Mouse (Mus musculus): ENCODE measurements around the gene Abhd17b. TPM values are rescaled to one million over a fixed set of nuclear protein-coding genes. Genes with fewer than 3 reads are reported as not detected.

Gene Abhd17b
- polyA plus RNA-seq, 1 experiment from 2014 or later, result 28.3 TPM

GRCm38 (mm10) chr19:21629030-21629429, 24.0 kb upstream of the Abhd17b start:
- Histone ChIP-seq H3K4me1 (peaks cover 2% of the 10 kb centered on the region), H3K4me3 (no peak overlapping the region), H3K4me2 (no peak overlapping the region), H3K27ac (no peak overlapping the region), H3K36me3 (no peaks in the 10 kb centered on the region), H3K27me3 (no peaks in the 10 kb centered on the region), H3K9me3 (no peaks in the 10 kb centered on the region), H3K9ac (no peak overlapping the region)
- WGBS, result 90% methylated on average over 1 of the region's 1 CpGs
- no peak for ATAC-seq (ENCODE audit: insufficient number of reproducible peaks, low FRiP score, low TSS enrichment, low read depth)

- Histone ChIP-seq H3K36me3 (no peaks in the 10 kb centered on the region), H3K27me3 (no peaks in the 10 kb centered on the region), H3K4me3 (no peak overlapping the region), H3K9ac (no peak overlapping the region), H3K4me1 (peaks cover 2% of the 10 kb centered on the region), H3K27ac (no peak overlapping the region), H3K9me3 (no peaks in the 10 kb centered on the region), H3K4me2 (no peak overlapping the region)
- no peak for ATAC-seq (ENCODE audit: insufficient number of reproducible peaks, low FRiP score, low TSS enrichment, low read depth)
- 50% methylated on average over 1 of the region's 1 CpGs for WGBS
Observed at GRCm38 (mm10) chr19:21629501-21629900, 23.5 kb upstream of the Abhd17b start.

- Histone ChIP-seq H3K9me3 (no peaks in the 10 kb centered on the region), H3K4me3 (no peak overlapping the region), H3K27ac (no peak overlapping the region), H3K4me2 (no peak overlapping the region), H3K27me3 (no peaks in the 10 kb centered on the region), H3K4me1 (peaks cover 2% of the 10 kb centered on the region), H3K36me3 (no peaks in the 10 kb centered on the region), H3K9ac (no peak overlapping the region)
- ATAC-seq (ENCODE audit: insufficient number of reproducible peaks, low FRiP score, low TSS enrichment, low read depth), result no peak
- WGBS, result 46% methylated on average over 14 of the region's 14 CpGs
Observed at GRCm38 (mm10) chr19:21630656-21631331, 22.2 kb upstream of the Abhd17b start.

GRCm38 (mm10) chr19:21635406-21635805, 17.6 kb upstream of the Abhd17b start:
- H3K27me3 ChIP-seq, result no peaks in the 10 kb centered on the region
- no peaks in the 10 kb centered on the region for H3K36me3 ChIP-seq
- no peak overlapping the region for H3K4me2 ChIP-seq
- 87% methylated on average over 2 of the region's 2 CpGs for WGBS
- H3K4me3 ChIP-seq, result no peak overlapping the region
- H3K27ac ChIP-seq, result no peak overlapping the region
- no peak for ATAC-seq (ENCODE audit: insufficient number of reproducible peaks, low FRiP score, low TSS enrichment, low read depth)
- no peak overlapping the region for H3K9ac ChIP-seq
- no peaks in the 10 kb centered on the region for H3K9me3 ChIP-seq
- peaks cover 6% of the 10 kb centered on the region; the same call in 1 of the 2 replicates for H3K4me1 ChIP-seq

- Histone ChIP-seq H3K9ac (no peak overlapping the region), H3K4me2 (no peak overlapping the region), H3K27ac (no peak overlapping the region), H3K9me3 (no peaks in the 10 kb centered on the region), H3K36me3 (no peaks in the 10 kb centered on the region), H3K27me3 (no peaks in the 10 kb centered on the region), H3K4me3 (no peak overlapping the region), H3K4me1 (peaks cover 5% of the 10 kb centered on the region; the same call in 1 of the 2 replicates)
- WGBS, result 35% methylated on average over 3 of the region's 3 CpGs
- ATAC-seq (ENCODE audit: insufficient number of reproducible peaks, low FRiP score, low TSS enrichment, low read depth), result no peak
Observed at GRCm38 (mm10) chr19:21636907-21637306, 16.1 kb upstream of the Abhd17b start.

- no peak overlapping the region for H3K4me3 ChIP-seq
- no peak for ATAC-seq (ENCODE audit: insufficient number of reproducible peaks, low FRiP score, low TSS enrichment, low read depth)
- H3K36me3 ChIP-seq, result no peaks in the 10 kb centered on the region
- no peak overlapping the region for H3K27ac ChIP-seq
- 43% methylated on average over 7 of the region's 7 CpGs for WGBS
- H3K4me1 ChIP-seq, result peaks cover 5% of the 10 kb centered on the region; the same call in 1 of the 2 replicates
- H3K4me2 ChIP-seq, result no peak overlapping the region
- no peaks in the 10 kb centered on the region for H3K9me3 ChIP-seq
- no peaks in the 10 kb centered on the region for H3K27me3 ChIP-seq
- no peak overlapping the region for H3K9ac ChIP-seq
Observed at GRCm38 (mm10) chr19:21637672-21638071, 15.3 kb upstream of the Abhd17b start.

GRCm38 (mm10) chr19:21643935-21644334, 9.1 kb upstream of the Abhd17b start:
- 83% methylated on average over 1 of the region's 1 CpGs for WGBS
- Histone ChIP-seq H3K4me1 (no peaks in the 10 kb centered on the region), H3K4me2 (no peak overlapping the region), H3K27ac (no peak overlapping the region), H3K27me3 (no peaks in the 10 kb centered on the region), H3K4me3 (no peak overlapping the region), H3K9ac (no peak overlapping the region), H3K36me3 (no peaks in the 10 kb centered on the region), H3K9me3 (no peaks in the 10 kb centered on the region)
- ATAC-seq (ENCODE audit: insufficient number of reproducible peaks, low FRiP score, low TSS enrichment, low read depth), result no peak

- Histone ChIP-seq H3K9ac (no peak overlapping the region), H3K36me3 (no peaks in the 10 kb centered on the region), H3K27ac (no peak overlapping the region), H3K4me1 (no peaks in the 10 kb centered on the region), H3K4me2 (no peak overlapping the region), H3K4me3 (no peak overlapping the region), H3K27me3 (no peaks in the 10 kb centered on the region), H3K9me3 (no peaks in the 10 kb centered on the region)
- 69% methylated on average over 4 of the region's 4 CpGs for WGBS
- ATAC-seq (ENCODE audit: insufficient number of reproducible peaks, low FRiP score, low TSS enrichment, low read depth), result no peak
Observed at GRCm38 (mm10) chr19:21645301-21645700, 7.7 kb upstream of the Abhd17b start.

- Histone ChIP-seq H3K4me3 (no peak overlapping the region), H3K4me2 (no peak overlapping the region), H3K27ac (no peak overlapping the region), H3K36me3 (no peaks in the 10 kb centered on the region), H3K27me3 (no peaks in the 10 kb centered on the region), H3K9me3 (no peaks in the 10 kb centered on the region), H3K4me1 (peaks cover under 1% of the 10 kb centered on the region; the same call in 1 of the 2 replicates), H3K9ac (no peak overlapping the region)
- ATAC-seq (ENCODE audit: insufficient number of reproducible peaks, low FRiP score, low TSS enrichment, low read depth), result no peak
- 81% methylated on average over 6 of the region's 6 CpGs for WGBS
Observed at GRCm38 (mm10) chr19:21646142-21646541, 6.8 kb upstream of the Abhd17b start.

GRCm38 (mm10) chr19:21651664-21652063, 1.3 kb upstream of the Abhd17b start:
- no peaks in the 10 kb centered on the region for H3K9me3 ChIP-seq
- peak overlapping the region; percentile 97; the same call in 1 of the 2 replicates for H3K27ac ChIP-seq
- peaks cover 18% of the 10 kb centered on the region for H3K4me1 ChIP-seq
- peak overlapping the region; percentile 71 for H3K4me2 ChIP-seq
- H3K27me3 ChIP-seq, result no peaks in the 10 kb centered on the region
- H3K36me3 ChIP-seq, result no peaks in the 10 kb centered on the region
- no peak overlapping the region; the same call in 1 of the 2 replicates for H3K9ac ChIP-seq
- no peak for ATAC-seq (ENCODE audit: insufficient number of reproducible peaks, low FRiP score, low TSS enrichment, low read depth)
- H3K4me3 ChIP-seq, result peak overlapping the region; percentile 88
- WGBS, result 49% methylated on average over 6 of the region's 6 CpGs

- Histone ChIP-seq H3K9me3 (no peaks in the 10 kb centered on the region), H3K4me1 (peaks cover 18% of the 10 kb centered on the region), H3K4me2 (peak within 1 kb of the TSS; percentile 71), H3K4me3 (peak within 1 kb of the TSS; percentile 88), H3K27ac (peak within 1 kb of the TSS; percentile 97), H3K27me3 (no peaks in the 10 kb centered on the region), H3K9ac (peak within 1 kb of the TSS; percentile 88), H3K36me3 (no peaks in the 10 kb centered on the region)
- ATAC-seq (ENCODE audit: insufficient number of reproducible peaks, low FRiP score, low TSS enrichment, low read depth), result peak; percentile 99
- 4% methylated on average over 52 of the region's 52 CpGs for WGBS
Observed at GRCm38 (mm10) chr19:21652285-21653171, 457 bp upstream of the Abhd17b start, which contains the start of gene 1110059E24Rik. 1110059E24Rik (minus strand) TSS chr19:21652976.

GRCm38 (mm10) chr19:21654788-21655187, 1.8 kb downstream of the Abhd17b start:
- Histone ChIP-seq H3K27me3 (no peaks in the 10 kb centered on the region), H3K36me3 (no peaks in the 10 kb centered on the region), H3K4me2 (peak overlapping the region; percentile 71), H3K4me3 (peak overlapping the region; percentile 88), H3K9ac (no peak overlapping the region), H3K4me1 (peaks cover 18% of the 10 kb centered on the region), H3K27ac (no peak overlapping the region), H3K9me3 (no peaks in the 10 kb centered on the region)
- no peak for ATAC-seq (ENCODE audit: insufficient number of reproducible peaks, low FRiP score, low TSS enrichment, low read depth)
- WGBS, result 70% methylated on average over 7 of the region's 7 CpGs
